Mouse (Mus musculus) heart, adult 18-20 months (tissue): Measurements from ENCODE around the gene Cox6b1. TPM values are rescaled to one million over a fixed set of nuclear protein-coding genes. Genes with fewer than 3 reads are reported as not detected.

Experiments used
- DNase-seq, 2 experiments: peaks; one replicate each; pipeline ENCODE4 v3.0.0; 2021 to 2022; ENCODE audit warnings: mixed read lengths in 1 of 2
- long read RNA-seq, 2 experiments: library from polyadenylated mRNA; stranded (forward); transcript quantifications; one replicate each; pipeline ENCODE4 v2.0.0; 2021
- total RNA-seq, 2 experiments: library from RNA; stranded (reverse); gene quantifications; 2 replicates each; pipeline ENCODE4 v1.2.3; 2021

Gene Cox6b1
- 1,000 to 10,000 TPM; 4,470 to 4,611 TPM for total RNA-seq
- long read RNA-seq, experiment 1, transcript Cox6b1-204 (3 exons, 354 nt) = minor isoform, 5 of 2,581 reads
- long read RNA-seq, experiment 1, transcript Cox6b1-201 (4 exons, 618 nt) = major isoform, 2,459 of 2,581 reads
- long read RNA-seq, experiment 1, partial matches to known transcripts = 94 of 2,581 reads
- long read RNA-seq, experiment 1, other reads (novel, unspliced or antisense) = 23 of 2,581 reads
- long read RNA-seq, experiment 2, transcript Cox6b1-201 (4 exons, 618 nt) = major isoform, 2,155 of 2,265 reads
- long read RNA-seq, experiment 2, partial matches to known transcripts = 94 of 2,265 reads
- long read RNA-seq, experiment 2, other reads (novel, unspliced or antisense) = 15 of 2,265 reads

GRCm38 (mm10) chr7:30625530-30626384 lies at the start of gene Cox6b1:
Gene Cox6b1 (minus strand): TSS chr7:30626151.
- DNase-seq = peak; percentile 91 to 94

DNA sequence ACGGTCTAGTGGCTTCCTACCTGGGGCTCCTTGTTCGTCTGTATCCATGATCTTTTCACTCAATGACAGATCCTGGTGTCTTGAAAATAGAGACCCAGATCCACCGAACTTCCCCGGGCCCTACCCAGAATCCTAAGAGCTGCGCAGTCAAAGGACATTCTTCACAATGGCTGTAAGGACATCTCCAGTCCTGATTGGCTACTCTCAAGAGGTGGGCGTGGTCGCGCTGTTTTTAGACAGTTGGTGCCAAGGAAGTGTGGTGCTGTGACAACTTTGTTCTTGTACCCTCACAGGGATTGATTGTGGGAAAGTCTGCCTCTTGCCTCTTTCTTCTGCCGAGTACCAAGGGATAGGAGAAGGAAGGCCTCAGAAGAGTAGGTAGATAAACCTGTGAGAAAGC lies 45.5 kb upstream of the Cox6b1 start, which contains the start of gene Pmis2:
TSS of gene Pmis2 (minus strand) at position 126 of the 400 bp plus-strand sequence.
- no peak for DNase-seq

- no peak for DNase-seq
Measured at GRCm38 (mm10) chr7:30669229-30669628, 43.3 kb upstream of the Cox6b1 start.

DNA sequence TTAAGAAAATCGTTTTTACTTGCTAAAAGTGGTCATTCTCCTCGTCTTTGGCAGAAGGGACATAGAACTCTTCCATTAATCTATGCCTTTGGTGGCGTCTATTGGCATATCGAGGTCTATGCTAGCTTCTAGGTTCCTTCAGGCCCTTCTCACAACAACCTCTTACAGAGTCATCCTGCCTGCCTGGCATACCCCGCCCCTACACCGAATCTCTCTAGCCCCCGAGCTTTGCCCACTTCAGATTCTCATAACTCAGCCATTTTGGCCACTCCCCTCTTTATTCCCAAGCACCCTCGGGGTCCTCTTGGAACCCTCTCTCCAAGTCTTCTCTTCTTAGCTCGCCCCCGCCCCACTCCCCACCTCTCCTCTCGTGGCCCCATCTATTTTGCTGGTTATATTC lies 39.4 kb upstream of the Cox6b1 start:
- peak in 1 of 2 experiments; percentile 20 for DNase-seq

GRCm38 (mm10) chr7:30664529-30665200 lies 38.7 kb upstream of the Cox6b1 start, which contains the start of gene Haus5:
Gene Haus5 (minus strand): TSS chr7:30664994.
- peak; percentile 92 to 96 for DNase-seq

GRCm38 (mm10) chr7:30649591-30650540 lies 23.9 kb upstream of the Cox6b1 start, which contains the start of gene Rbm42:
Gene Rbm42 (minus strand): TSS chr7:30650317.
- DNase-seq = peak; percentile 98 to 100

GRCm38 (mm10) chr7:30639083-30639482 lies 13.1 kb upstream of the Cox6b1 start:
- no peak for DNase-seq

GRCm38 (mm10) chr7:30636395-30636794 lies 10.4 kb upstream of the Cox6b1 start:
- no peak for DNase-seq

- DNase-seq = no peak
Measured at GRCm38 (mm10) chr7:30635752-30636151, 9.8 kb upstream of the Cox6b1 start, which contains the start of gene Etv2. Gene Etv2 (minus strand): TSS chr7:30635852.

DNA sequence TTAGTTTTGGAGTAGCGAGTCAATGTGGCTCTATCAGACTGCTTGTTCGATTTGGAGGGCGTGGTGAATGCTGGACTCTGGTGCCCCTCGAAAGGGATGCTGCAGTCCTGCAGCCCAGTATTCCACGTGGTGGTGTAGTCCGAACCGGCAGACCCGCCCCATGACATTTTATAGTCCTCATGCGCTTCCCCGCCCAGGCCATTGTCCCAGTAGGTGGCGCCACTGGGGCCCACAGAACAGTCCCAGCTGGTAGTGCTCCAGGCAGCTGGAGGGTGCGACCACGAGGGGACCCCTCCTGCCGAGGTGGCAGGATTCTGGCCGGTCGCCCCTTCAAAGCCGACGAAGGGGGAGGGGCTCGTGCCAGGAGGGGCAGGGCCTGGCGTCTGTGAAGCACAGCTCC lies 8.7 kb upstream of the Cox6b1 start:
- DNase-seq = peak; percentile 18 to 28

- no peak for DNase-seq
Measured at GRCm38 (mm10) chr7:30633762-30634412, 7.9 kb upstream of the Cox6b1 start.

DNA sequence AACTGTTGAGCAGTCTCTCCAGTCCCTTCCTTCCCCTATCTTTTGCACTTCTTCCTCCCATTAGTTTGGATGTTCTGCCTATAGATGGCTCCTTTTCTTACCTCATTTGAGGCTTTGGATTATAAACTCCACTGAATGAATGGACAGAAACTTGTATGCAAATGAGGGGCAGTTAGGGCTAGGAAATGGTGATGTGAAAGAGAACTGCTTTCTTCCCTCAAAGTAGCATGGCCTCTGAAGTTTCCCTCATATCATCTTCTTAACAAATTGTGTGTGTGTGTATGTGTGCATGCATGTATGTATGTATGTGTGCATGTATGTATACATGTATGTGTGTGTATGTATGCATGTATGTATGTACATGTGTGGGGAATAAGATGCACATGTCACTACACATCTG lies 3.1 kb upstream of the Cox6b1 start:
- no peak for DNase-seq

GRCm38 (mm10) chr7:30626647-30627046 lies 696 bp upstream of the Cox6b1 start:
- DNase-seq = no peak

DNA sequence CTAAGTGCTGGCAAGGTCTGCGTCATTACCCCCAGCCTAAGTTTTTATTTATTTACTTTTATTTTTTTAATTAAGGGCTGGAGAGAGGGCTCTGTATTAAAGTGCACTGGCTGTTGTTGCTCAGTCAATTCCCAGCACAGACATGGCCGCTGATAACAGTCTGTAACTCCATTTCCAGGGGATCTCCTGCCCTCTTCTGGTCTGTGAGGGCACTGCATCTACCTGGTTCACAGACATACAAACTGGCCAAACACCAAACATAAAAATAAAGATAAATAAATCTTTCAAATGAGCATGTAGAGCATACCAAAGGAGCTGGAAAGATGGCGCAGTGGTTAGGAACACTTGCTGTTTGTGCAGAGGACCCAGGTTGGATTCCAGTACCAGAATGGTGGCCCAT lies 6.7 kb downstream of the Cox6b1 start:
- DNase-seq = peak in 1 of 2 experiments; percentile 38

GRCm38 (mm10) chr7:30618658-30619057 lies 7.3 kb downstream of the Cox6b1 start:
- DNase-seq = peak in 1 of 2 experiments; percentile 37

GRCm38 (mm10) chr7:30615049-30615760 lies 10.7 kb downstream of the Cox6b1 start:
- DNase-seq = no peak

DNA sequence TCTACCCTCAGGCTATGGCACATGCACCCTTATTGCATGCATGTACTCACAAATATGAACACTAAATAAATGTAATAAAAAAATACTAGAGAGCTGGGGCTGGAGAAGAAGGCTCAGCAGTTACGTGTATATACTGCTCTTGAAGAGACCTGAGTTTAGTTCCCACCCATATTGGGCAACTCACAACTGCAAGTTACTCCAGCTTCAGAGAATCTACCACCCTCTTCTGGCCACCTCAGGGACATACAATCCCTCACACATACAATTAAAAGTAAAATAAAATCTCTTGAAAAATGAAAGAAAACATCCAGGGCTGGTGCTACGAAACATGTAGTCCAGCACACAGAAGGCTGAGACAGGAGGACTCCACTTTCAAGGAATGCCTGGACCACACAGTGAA lies 11.5 kb downstream of the Cox6b1 start:
- DNase-seq = no peak

DNA sequence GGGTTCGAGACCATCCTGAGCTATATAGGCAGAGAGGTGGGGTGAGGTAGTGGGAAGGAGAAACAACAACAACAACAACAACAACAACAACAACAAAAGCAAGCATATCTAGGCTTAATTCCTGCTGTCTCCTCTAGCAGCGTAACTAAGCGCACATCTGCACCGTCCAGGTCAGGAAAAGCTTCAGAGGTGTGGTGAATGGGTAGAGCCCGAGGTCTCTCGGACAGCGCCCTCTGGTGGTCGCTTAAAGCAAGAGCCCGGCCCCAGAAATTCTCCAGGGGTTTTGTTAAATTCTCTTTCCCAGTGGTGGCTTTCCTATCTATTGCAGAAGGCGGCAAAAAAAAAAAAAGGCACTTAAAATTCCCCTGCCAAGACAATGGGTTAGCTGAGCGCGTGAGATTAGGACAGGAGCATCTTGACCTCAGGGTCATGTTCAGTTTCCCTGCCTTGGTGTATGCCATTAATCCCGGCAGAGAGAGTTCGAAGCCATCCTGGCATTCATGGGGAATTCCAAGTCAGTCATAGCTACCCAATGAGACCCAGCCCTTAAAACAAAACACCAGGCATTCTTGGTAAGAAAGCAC lies 12.3 kb downstream of the Cox6b1 start:
- peak; percentile 45 to 70 for DNase-seq

DNA sequence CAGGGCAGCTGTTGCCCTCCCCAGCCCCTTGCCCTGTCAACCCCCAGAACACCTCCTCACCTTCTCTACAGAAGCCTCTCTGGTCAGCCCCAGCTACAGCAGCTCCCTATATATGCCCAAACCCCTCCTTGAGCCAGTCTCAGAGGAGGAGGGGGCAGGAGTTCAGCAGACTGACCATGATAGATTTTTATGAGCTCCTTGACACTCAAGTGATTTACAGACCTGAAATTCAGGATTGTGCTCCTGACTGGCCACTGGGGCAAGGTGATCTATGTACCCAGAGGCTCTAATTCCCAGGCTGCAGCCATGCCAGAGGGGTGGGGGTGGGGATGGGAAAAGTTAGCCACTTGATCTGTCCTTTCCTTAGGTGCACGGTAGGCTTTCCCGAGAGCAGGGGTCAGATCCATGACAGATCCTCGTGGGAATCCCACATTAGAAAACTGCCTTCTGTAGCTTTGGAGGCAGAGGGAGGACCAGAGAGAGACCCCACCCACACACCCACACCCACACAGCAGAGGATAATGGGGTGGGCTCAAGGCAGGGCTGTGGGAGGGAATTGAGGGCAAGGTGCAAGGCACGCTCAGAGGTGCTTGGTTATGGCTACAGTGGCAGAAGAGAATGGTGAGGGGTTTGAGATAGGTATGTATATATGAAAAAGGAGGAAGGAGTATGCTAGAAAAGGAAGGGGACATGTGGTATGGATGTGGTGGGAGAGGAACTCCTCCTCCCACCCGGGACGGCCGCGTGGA lies 13.1 kb downstream of the Cox6b1 start, which contains the start of gene Upk1a:
TSS of gene Upk1a (minus strand) at position 194 of the 749 bp plus-strand sequence.
- no peak for DNase-seq
